Mouse (Mus musculus) lung, postnatal 0 days (tissue): ENCODE measurements around the gene Rsph6a.

Source experiments
- CTCF ChIP-seq: IDR thresholded peaks from 2 replicates; pipeline ENCODE4 v1.5.1; 2016; ENCODE audit warnings: antibody characterized with exemption, mild to moderate bottlenecking
- EP300 ChIP-seq: IDR thresholded peaks from 2 replicates; pipeline ENCODE4 v1.6.1; 2016; ENCODE audit warnings: antibody characterized with exemption, mild to moderate bottlenecking, control low read depth

DNA sequence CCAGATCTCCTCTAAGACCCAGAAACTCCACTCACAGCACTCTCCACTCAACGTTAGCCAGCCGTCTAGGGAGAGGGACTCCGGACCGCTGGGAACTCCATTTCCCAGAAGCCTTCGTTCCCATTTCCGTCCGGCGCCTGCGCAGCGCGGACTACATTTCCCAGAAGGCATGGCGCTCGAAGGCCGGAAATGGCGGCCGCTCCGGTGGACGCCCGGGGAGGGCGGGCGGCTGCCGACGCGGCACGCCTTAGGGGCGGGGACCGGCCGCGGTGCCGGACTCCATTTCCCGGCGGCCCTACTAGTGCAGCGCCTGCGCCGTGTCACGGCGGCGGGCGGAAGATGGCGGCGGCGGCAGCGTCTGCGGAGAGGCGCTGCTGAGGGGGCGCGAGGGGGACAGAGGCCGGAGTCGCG lies 30.4 kb upstream of the Rsph6a start, which contains the start of gene Sympk:
- no peak for TF ChIP-seq CTCF
- TF ChIP-seq EP300: no peak
